Mouse (Mus musculus): ENCODE measurements at regions not wholly inside any gene's neighbourhood (a gene's known extent, or its start where the extent isn't known, plus 50 kb on each side); places are given as distances from the start of the nearest gene placed in this dataset.
"Not testable (repeated sequence)": the region's sequence is repeated elsewhere in the genome, so short reads cannot be mapped to it uniquely, and the experiment has no call there.

- Histone ChIP-seq H3K4me1 (replicated peaks; ENCODE audit: control insufficient read depth, insufficient read depth, low read length) (no peaks in the 10 kb centered on the region), H3K4me3 (ENCODE audit: low read depth, low read length) (no peak overlapping the region), H3K9ac (ENCODE audit: low read length) (no peak overlapping the region), H3K27me3 (ENCODE audit: control insufficient read depth, insufficient read depth, low read length) (no peaks in the 10 kb centered on the region), H3K9me3 (ENCODE audit: control insufficient read depth, low read length) (no peaks in the 10 kb centered on the region), H3K4me2 (ENCODE audit: low read depth, low read length, severe bottlenecking) (no peak overlapping the region), H3K36me3 (ENCODE audit: control insufficient read depth, insufficient read depth, low read length) (no peaks in the 10 kb centered on the region), H3K27ac (ENCODE audit: low read depth, low read length) (no peak overlapping the region)
- no peak for ATAC-seq (replicated peaks; ENCODE audit: low FRiP score)
- WGBS = 90% methylated on average over 5 of the region's 5 CpGs
- no peak for DNase-seq (ENCODE audit: low spot score)
Measured at GRCm38 (mm10) chr3:152040751-152041150, 125.3 kb downstream of the Gipc2 start.

DNA sequence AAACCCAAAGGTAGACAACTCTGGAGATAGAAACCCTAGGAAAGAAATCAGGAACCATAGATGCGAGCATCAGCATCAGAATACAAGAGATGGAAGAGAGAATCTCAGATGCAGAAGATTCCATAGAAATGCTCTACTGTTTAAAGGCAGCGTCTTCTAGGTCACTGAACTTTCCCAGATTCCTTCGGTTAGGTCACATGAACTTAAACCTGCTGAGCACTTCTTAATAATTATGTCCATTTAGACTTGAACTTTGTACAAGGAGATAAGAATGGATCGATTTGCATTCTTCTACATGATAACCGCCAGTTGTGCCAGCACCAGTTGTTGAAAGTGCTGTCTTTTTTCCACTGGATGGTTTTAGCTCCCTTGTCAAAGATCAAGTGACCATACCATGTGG lies 129.2 kb downstream of the Gipc2 start:
- H3K9ac ChIP-seq (ENCODE audit: low read length); H3K4me2 ChIP-seq (ENCODE audit: low read depth, low read length, severe bottlenecking); H3K4me3 ChIP-seq (ENCODE audit: low read depth, low read length); H3K9me3 ChIP-seq (ENCODE audit: control insufficient read depth, low read length); H3K27me3 ChIP-seq (ENCODE audit: control insufficient read depth, insufficient read depth, low read length); H3K27ac ChIP-seq (ENCODE audit: low read depth, low read length); DNase-seq (ENCODE audit: low spot score); H3K4me1 ChIP-seq (replicated peaks; ENCODE audit: control insufficient read depth, insufficient read depth, low read length); H3K36me3 ChIP-seq (ENCODE audit: control insufficient read depth, insufficient read depth, low read length); ATAC-seq (replicated peaks; ENCODE audit: low FRiP score): not testable (repeated sequence)
- WGBS = 87% methylated on average over 5 of the region's 5 CpGs

DNA sequence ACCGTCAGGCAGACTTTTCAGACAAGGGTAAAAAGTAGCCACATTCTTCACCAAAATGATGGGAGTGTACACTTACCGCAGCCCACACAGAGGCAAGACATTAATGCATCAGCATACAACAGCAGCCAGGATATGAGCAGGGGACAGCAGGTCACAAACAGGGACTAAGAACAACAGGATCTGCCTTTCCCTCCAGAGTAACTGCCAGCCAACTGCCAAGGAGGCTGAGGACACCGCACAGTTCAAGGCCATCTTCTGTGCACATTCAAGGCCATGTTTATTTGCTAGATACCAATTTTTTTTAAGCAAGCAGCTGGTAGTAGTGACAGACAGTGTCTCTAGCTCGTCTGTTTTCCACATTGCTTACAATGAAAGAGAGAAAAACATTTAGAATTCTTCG lies 130.6 kb downstream of the Gipc2 start:
- no peak for DNase-seq (ENCODE audit: low spot score)
- no peak overlapping the region for H3K4me2 ChIP-seq (ENCODE audit: low read depth, low read length, severe bottlenecking)
- H3K9me3 ChIP-seq (ENCODE audit: control insufficient read depth, low read length) = no peaks in the 10 kb centered on the region
- H3K27me3 ChIP-seq (ENCODE audit: control insufficient read depth, insufficient read depth, low read length) = no peaks in the 10 kb centered on the region
- no peaks in the 10 kb centered on the region for H3K36me3 ChIP-seq (ENCODE audit: control insufficient read depth, insufficient read depth, low read length)
- no peak overlapping the region for H3K27ac ChIP-seq (ENCODE audit: low read depth, low read length)
- no peak for ATAC-seq (replicated peaks; ENCODE audit: low FRiP score)
- H3K4me1 ChIP-seq (replicated peaks; ENCODE audit: control insufficient read depth, insufficient read depth, low read length) = no peaks in the 10 kb centered on the region
- no peak overlapping the region for H3K4me3 ChIP-seq (ENCODE audit: low read depth, low read length)
- WGBS = 83% methylated on average over 5 of the region's 5 CpGs
- no peak overlapping the region for H3K9ac ChIP-seq (ENCODE audit: low read length)

- ATAC-seq (replicated peaks; ENCODE audit: low FRiP score) (no peak), DNase-seq (ENCODE audit: low spot score) (no peak)
- H3K9me3 ChIP-seq (ENCODE audit: control insufficient read depth, low read length) = no peaks in the 10 kb centered on the region
- no peak overlapping the region for H3K9ac ChIP-seq (ENCODE audit: low read length)
- H3K27me3 ChIP-seq (ENCODE audit: control insufficient read depth, insufficient read depth, low read length) = no peaks in the 10 kb centered on the region
- H3K36me3 ChIP-seq (ENCODE audit: control insufficient read depth, insufficient read depth, low read length) = no peaks in the 10 kb centered on the region
- no peak overlapping the region for H3K27ac ChIP-seq (ENCODE audit: low read depth, low read length)
- H3K4me3 ChIP-seq (ENCODE audit: low read depth, low read length) = no peak overlapping the region
- H3K4me1 ChIP-seq (replicated peaks; ENCODE audit: control insufficient read depth, insufficient read depth, low read length) = no peaks in the 10 kb centered on the region
- 84% methylated on average over 9 of the region's 10 CpGs for WGBS
- no peak overlapping the region for H3K4me2 ChIP-seq (ENCODE audit: low read depth, low read length, severe bottlenecking)
Measured at GRCm38 (mm10) chr3:152034686-152035085, 131.3 kb downstream of the Gipc2 start.

DNA sequence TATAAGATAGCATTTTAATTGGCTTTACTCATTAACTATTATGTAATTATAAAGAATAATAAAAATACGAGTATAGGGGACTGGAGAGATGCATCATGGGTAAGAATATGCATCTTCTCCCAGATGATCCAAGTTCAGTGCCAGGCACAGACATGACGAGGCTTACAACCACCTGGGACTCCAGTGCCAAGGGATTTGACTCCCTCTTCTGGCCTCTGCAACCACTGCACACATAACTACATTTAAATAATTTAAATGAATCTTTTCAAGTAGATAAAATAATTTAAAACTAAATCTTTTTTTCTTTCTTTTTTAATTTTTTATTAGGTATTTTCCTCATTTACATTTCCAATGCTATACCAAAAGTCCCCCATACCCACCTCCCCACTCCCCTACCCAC lies 131.8 kb downstream of the Gipc2 start:
- 72% methylated on average over 2 of the region's 2 CpGs for WGBS

GRCm38 (mm10) chr3:152032663-152033318 lies 133.2 kb downstream of the Gipc2 start:
- no peak overlapping the region for H3K4me2 ChIP-seq (ENCODE audit: low read depth, low read length, severe bottlenecking)
- H3K4me1 ChIP-seq (replicated peaks; ENCODE audit: control insufficient read depth, insufficient read depth, low read length) = no peaks in the 10 kb centered on the region
- no peak for ATAC-seq (replicated peaks; ENCODE audit: low FRiP score)
- no peak overlapping the region for H3K4me3 ChIP-seq (ENCODE audit: low read depth, low read length)
- no peaks in the 10 kb centered on the region for H3K36me3 ChIP-seq (ENCODE audit: control insufficient read depth, insufficient read depth, low read length)
- WGBS = 82% methylated on average over 3 of the region's 3 CpGs
- H3K27me3 ChIP-seq (ENCODE audit: control insufficient read depth, insufficient read depth, low read length) = no peaks in the 10 kb centered on the region
- H3K9me3 ChIP-seq (ENCODE audit: control insufficient read depth, low read length) = no peaks in the 10 kb centered on the region
- H3K9ac ChIP-seq (ENCODE audit: low read length) = no peak overlapping the region
- DNase-seq (ENCODE audit: low spot score) = no peak
- H3K27ac ChIP-seq (ENCODE audit: low read depth, low read length) = no peak overlapping the region

More for the DNA sequence above, 131.8 kb downstream of the Gipc2 start:
- DNase-seq (ENCODE audit: low spot score) (no peak), ATAC-seq (replicated peaks; ENCODE audit: low FRiP score) (no peak)
- Histone ChIP-seq H3K36me3 (ENCODE audit: control insufficient read depth, insufficient read depth, low read length) (no peaks in the 10 kb centered on the region), H3K4me1 (replicated peaks; ENCODE audit: control insufficient read depth, insufficient read depth, low read length) (no peaks in the 10 kb centered on the region), H3K4me3 (ENCODE audit: low read depth, low read length) (no peak overlapping the region), H3K27me3 (ENCODE audit: control insufficient read depth, insufficient read depth, low read length) (no peaks in the 10 kb centered on the region), H3K27ac (ENCODE audit: low read depth, low read length) (no peak overlapping the region), H3K9ac (ENCODE audit: low read length) (no peak overlapping the region), H3K4me2 (ENCODE audit: low read depth, low read length, severe bottlenecking) (no peak overlapping the region), H3K9me3 (ENCODE audit: control insufficient read depth, low read length) (no peaks in the 10 kb centered on the region)

GRCm38 (mm10) chr3:152028695-152029094 lies 137.3 kb downstream of the Gipc2 start:
- H3K4me2 ChIP-seq (ENCODE audit: low read depth, low read length, severe bottlenecking) = no peak overlapping the region
- WGBS = 81% methylated on average over 1 of the region's 1 CpGs
- H3K9ac ChIP-seq (ENCODE audit: low read length) = no peak overlapping the region

GRCm38 (mm10) chr3:152026034-152026433 lies 140.0 kb downstream of the Gipc2 start:
- no peaks in the 10 kb centered on the region for H3K4me1 ChIP-seq (replicated peaks; ENCODE audit: control insufficient read depth, insufficient read depth, low read length)
- no peak overlapping the region for H3K27ac ChIP-seq (ENCODE audit: low read depth, low read length)
- H3K27me3 ChIP-seq (ENCODE audit: control insufficient read depth, insufficient read depth, low read length) = no peaks in the 10 kb centered on the region
- H3K4me2 ChIP-seq (ENCODE audit: low read depth, low read length, severe bottlenecking) = no peak overlapping the region
- H3K36me3 ChIP-seq (ENCODE audit: control insufficient read depth, insufficient read depth, low read length) = no peaks in the 10 kb centered on the region
- no peak overlapping the region for H3K4me3 ChIP-seq (ENCODE audit: low read depth, low read length)
- no peak overlapping the region for H3K9ac ChIP-seq (ENCODE audit: low read length)
- ATAC-seq (replicated peaks; ENCODE audit: low FRiP score) = no peak
- no peak for DNase-seq (ENCODE audit: low spot score)
- whole genome bisulfite sequencing = 92% methylated on average over 4 of the region's 4 CpGs
- H3K9me3 ChIP-seq (ENCODE audit: control insufficient read depth, low read length) = no peaks in the 10 kb centered on the region

More at GRCm38 (mm10) chr3:152028695-152029094, 137.3 kb downstream of the Gipc2 start:
- H3K4me1 ChIP-seq (replicated peaks; ENCODE audit: control insufficient read depth, insufficient read depth, low read length) = no peaks in the 10 kb centered on the region
- no peak for DNase-seq (ENCODE audit: low spot score)
- no peaks in the 10 kb centered on the region for H3K27me3 ChIP-seq (ENCODE audit: control insufficient read depth, insufficient read depth, low read length)
- no peak for ATAC-seq (replicated peaks; ENCODE audit: low FRiP score)
- no peak overlapping the region for H3K27ac ChIP-seq (ENCODE audit: low read depth, low read length)
- no peaks in the 10 kb centered on the region for H3K36me3 ChIP-seq (ENCODE audit: control insufficient read depth, insufficient read depth, low read length)
- H3K4me3 ChIP-seq (ENCODE audit: low read depth, low read length) = no peak overlapping the region
- no peaks in the 10 kb centered on the region for H3K9me3 ChIP-seq (ENCODE audit: control insufficient read depth, low read length)

- no peak overlapping the region for H3K9ac ChIP-seq (ENCODE audit: low read length)
- H3K4me2 ChIP-seq (ENCODE audit: low read depth, low read length, severe bottlenecking) = no peak overlapping the region
- ATAC-seq (replicated peaks; ENCODE audit: low FRiP score) (no peak), DNase-seq (ENCODE audit: low spot score) (no peak)
- H3K36me3 ChIP-seq (ENCODE audit: control insufficient read depth, insufficient read depth, low read length) = no peaks in the 10 kb centered on the region
- H3K27me3 ChIP-seq (ENCODE audit: control insufficient read depth, insufficient read depth, low read length) = no peaks in the 10 kb centered on the region
- WGBS = 86% methylated on average over 8 of the region's 8 CpGs
- no peak overlapping the region for H3K27ac ChIP-seq (ENCODE audit: low read depth, low read length)
- H3K9me3 ChIP-seq (ENCODE audit: control insufficient read depth, low read length) = no peaks in the 10 kb centered on the region
- no peak overlapping the region for H3K4me3 ChIP-seq (ENCODE audit: low read depth, low read length)
- H3K4me1 ChIP-seq (replicated peaks; ENCODE audit: control insufficient read depth, insufficient read depth, low read length) = no peaks in the 10 kb centered on the region
Measured at GRCm38 (mm10) chr3:152025122-152025521, 140.9 kb downstream of the Gipc2 start.

Data from forebrain, embryonic 11.5 days (tissue).